Mouse (Mus musculus) mouse embryonic stem cell (cell line): ENCODE measurements around the gene Vwc2.

ENCODE experiments used
- in situ Hi-C, 2 experiments: fragments of 300-500 bp; cut with MboI; formaldehyde crosslinking; loops; 1 replicate in 1 of 2; 3 replicates in 1 of 2; pipeline ENCODE4 v1.14.3; 2019 to 2020; ENCODE audit warnings: low sequenced_read_pairs in 2 of 2, low pct_unique_long_range_greater_than_20kb in 1 of 2, mixed read lengths in 1 of 2; ENCODE audit not compliant: unreplicated experiment in 1 of 2

Gene Vwc2

DNA sequence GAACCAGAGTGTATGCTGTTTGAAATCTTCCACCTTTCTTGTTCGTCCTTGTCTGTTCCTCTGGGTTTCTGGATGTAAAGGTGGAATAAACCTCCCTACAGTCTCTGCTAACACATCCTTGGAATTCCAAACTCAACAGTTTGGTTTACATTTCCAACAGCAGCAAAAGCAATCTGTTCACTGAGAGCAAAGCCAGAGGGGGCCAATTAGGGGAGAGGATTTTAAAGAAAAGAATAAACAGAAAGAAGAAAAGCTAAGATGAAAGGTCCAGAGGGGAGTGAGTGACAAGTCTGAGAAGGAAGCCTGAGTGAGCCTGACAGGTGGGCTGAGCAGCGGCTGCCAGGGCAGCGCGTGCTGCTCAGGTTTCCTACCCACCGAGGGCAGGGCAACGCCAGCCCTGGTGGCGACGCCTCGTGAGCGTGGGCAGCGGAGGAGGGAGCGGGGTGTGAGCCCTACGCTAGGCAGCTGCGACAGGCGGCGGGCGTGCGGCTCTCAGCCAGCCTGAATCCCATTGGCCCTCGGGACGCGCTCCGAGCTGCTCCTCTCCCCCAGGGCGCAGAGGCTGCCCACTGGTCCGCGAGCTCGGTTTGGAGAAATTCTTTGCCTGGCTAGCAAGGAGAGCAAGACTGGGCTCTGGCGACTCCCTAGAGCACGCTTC, at the start of gene Vwc2:
Vwc2 (plus strand) TSS at position 648 of the 658 bp plus-strand sequence.
- in situ Hi-C loops, result no loop called here

DNA sequence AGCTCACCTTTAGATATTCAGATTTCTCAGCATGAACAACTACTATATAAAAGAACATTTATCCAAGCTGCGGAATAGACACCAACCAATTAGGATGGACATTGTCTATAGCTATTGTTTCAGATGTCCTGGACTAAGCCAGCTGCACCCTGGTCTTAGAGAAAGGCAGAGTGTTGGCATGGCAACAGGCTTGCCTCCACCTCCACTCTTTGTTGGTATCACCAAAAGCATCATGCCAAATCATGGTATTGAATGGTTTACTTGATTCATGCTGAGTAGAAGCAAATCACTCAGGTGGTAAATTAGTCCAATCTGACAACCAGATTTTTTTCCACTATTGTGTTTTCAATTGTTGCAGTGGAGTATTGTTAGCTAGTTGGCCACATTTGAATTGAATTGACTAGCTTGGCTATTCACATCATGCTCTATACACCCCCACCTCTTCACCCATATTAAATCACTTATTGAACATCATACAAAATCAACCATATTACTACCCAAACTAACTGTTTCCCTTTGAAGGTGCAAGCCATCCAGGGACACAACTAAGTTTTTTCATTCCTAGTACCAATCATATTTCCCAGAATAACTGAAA, 25.8 kb upstream of the Vwc2 start:
- in situ Hi-C loops, result no loop called here

DNA sequence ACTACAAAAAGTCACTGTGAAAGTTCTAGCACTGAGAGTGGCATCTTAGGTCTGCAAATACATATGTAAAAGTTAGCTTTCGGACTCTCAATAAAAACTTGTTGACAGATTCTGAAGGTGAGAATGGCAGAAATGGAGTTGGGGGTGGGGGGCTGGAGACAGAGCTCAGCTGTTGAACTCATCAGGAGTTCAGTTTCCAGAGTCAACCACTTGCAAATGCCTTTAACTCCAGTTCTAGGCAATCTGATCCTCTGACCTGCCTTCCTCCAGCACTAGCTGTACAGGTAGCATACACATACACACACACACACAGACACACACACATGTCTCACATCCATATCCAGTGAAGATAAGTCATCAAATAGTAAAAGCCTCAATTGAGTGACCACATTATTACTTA, 16.4 kb upstream of the Vwc2 start:
- in situ Hi-C loops, result no loop called here

DNA sequence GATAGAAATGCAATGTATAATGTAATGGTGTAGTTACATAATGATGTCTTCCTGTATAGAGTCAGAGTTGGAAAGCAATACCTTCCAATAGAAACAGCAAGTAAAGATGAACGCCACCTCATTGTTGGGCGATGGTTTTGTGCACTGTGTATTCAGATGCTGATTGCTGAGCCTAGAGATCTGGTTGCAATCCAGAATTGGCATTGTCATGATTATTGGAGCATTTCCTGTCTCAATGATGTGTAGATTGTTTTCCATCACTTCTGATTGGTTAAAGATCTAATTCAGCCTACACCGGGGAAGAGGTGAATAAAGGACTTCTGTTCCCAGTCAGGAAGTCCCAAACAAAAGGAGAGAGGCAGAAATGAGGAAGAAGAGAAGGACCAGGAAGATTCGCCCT, 15.7 kb upstream of the Vwc2 start:
- in situ Hi-C loops, result no loop called here

DNA sequence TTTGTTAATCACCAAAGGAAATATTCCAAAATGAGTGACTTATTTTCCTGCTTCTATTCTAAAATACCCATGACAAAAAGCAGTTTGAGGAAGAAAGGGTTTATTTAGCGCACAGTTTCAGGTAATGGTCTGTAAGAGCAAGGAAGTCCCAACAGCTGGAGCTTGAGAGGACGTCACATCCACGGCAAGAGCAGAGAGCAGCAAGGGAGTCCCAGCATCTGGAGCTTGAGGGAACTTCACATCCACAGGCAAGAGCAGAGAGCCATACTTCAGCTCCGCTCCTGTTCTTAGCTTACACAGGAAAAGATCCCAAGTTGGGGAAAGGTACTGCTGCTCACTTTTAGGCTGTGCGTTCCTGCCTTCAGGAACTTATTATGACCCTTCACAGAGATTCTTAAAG, 15.0 kb upstream of the Vwc2 start:
- in situ Hi-C loops, result no loop called here

DNA sequence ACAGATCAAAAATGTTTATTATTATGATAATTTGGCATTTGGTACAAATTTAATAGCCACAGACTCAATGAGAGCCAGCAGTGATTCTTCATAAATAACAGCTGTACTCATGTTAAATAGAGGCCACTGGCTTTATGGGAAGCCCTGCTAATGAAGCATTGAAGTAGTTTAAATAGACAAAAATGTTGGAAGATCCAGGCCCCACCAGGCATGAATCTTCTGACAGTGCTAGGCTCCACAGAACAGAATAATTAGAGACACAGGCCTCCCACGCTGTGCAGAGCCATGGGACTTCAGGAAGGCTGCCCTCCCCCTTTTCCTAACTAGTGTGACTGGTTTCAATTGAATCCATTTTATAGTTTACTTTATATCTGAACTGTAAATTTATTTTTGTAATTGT, 11.8 kb upstream of the Vwc2 start:
- in situ Hi-C loops, result no loop called here

DNA sequence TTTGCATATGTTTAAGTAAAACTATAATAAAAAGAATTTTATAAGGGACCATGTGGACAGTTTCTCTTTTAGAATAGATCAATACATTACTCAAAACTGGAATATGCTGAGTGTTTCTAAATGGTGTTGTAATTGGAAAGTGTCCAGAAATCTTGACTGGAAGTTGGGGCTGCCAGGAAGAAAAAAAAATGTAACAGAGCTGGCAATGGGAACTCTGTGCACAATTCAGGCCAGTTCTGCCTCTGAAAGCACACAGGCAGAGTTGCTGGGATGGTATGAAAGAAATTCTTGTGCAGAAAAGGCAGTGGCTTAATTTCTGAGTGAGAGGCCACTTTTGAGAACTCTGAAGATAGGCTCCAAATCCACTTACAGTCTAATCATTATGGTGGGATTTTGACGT, 11.4 kb upstream of the Vwc2 start:
- in situ Hi-C loops, result no loop called here

DNA sequence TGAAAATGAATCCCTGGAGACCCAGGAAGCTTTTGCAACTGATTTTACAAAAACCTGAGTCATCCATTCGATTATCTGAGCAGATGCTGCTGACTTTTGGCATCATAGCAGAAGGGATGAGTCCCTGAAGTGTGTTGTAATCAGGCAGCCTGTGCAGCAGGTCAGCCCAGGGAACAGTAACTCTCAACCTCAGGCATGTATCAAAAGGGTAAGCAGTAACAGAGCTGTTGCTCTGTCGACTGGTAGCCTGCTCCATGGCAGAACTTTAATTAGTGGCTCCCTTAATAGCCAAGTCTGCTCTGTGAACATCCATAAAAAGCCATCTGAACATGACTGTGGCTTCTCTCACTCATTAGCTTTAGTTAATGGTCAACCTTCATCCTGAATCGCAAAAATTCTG, 5.1 kb upstream of the Vwc2 start:
- in situ Hi-C loops, result no loop called here

DNA sequence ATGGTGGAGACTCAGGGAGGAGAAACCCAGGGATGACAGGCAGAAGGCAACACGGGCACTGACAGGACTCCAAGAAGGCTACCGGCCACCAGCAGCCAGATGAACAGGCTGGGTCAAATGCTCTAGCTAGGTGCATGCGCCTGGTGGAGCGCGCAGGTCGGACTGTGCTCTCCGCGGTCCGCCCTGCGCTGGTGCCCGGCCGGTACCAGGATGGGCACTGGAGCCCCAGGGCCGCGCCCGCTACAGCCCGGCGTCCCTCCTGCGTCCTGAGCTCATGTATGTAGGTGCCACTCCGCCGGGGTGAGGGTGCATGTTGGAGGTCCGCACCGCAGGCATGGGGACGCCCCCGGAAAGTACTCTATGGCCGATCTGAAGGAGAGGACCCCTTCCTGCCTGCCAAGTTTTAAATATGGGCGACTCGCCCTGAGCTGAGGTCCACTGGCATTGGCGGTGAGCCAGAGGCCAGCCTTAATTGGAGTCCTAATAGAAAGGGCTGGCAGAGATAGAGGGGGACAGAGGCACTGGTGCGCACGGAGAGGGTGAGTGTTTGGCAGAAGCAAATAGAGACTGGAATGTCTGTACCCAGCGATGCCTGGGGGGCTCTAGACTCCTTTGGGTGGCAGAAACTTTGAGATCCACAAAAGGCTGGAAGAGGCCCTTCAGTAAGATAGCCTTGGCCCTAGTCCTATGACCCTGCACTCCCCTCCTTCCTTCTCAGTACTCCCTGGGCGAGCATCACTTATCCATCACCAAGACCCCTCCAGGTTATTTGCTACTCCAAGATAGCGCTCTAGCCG, 409 bp downstream of the Vwc2 start:
- in situ Hi-C loops, result no loop called here

DNA sequence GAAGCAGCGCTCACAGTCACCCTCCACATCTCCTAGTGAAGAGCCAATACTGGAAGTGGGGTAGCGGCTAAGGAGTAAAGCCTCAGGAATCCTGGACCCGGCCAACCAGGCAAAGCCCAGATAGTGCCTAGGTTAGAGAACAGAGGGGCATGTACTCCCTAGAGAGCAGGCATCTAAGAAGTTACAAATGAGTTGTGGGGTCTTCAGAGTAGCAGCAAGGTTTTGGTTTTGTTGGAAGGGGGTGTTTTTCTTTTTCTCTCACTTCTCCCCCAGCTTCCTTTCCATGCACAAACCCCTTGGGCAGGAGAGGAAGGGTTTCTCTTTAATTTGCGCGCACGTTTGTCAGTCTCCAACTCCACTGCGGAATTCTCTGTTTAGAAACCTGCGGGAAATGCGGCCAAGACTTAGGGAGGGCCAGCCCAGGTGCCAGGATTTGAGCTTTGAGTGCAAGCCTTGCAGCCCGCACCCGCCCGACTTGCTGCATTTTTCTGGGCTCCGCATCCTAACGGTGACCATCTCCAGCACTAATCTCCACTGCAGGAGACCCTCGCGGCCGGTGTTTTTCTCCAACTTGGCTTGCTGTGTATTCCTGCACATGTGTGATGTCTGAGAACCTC, 1.1 kb downstream of the Vwc2 start:
- in situ Hi-C loops, result no loop called here

DNA sequence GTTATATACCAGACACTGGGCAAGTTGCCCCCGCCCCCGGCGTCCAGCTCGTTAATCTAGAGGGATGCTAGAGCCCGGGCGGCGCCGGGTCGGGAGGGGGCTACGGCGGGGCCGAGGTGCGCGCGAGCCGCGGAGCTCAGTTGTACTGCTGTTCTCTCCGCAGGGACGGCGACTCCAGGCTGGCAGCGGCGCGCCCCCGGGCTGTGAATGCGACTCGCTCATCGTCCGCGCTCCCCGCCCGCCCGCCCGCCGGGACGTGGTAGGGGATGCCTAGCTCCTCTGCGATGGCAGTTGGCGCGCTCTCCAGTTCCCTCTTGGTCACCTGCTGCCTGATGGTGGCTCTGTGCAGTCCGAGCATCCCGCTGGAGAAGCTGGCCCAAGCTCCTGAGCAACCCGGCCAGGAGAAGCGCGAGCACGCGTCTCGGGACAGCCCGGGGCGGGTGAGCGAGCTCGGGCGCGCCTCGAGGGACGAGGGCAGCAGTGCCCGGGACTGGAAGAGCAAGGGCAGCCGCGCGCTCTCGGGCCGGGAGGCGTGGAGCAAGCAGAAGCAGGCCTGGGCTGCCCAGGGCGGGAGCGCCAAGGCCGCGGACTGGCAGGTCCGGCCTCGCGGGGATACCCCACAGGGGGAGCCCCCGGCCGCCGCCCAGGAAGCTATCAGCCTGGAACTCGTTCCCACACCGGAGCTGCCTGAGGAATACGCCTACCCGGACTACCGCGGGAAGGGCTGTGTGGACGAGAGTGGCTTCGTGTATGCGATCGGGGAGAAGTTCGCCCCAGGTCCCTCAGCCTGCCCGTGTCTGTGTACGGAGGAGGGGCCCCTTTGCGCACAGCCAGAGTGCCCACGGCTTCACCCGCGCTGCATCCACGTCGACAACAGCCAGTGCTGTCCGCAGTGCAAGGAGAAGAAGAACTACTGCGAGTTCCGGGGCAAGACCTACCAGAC, 1.9 kb downstream of the Vwc2 start:
- in situ Hi-C loops, result no loop called here

DNA sequence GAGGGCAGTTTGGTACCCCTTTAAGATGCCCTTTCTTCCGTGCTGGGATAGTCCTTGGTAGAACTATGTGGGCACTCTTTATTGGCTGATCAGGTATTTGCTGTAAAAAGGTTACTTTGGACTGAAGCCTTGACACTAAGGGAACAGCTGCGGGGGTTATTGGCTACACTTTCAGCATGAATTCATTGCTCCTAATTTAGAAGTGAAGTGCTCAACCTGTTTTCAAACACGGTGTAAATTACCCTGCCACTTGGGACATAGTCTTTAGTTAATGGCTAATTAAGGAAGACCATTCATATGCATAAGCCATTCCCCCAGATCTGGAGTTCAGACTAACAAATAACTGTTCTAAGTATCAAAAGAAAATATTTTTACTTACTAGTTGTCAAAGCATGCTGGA, 2.7 kb downstream of the Vwc2 start:
- in situ Hi-C loops, result no loop called here

DNA sequence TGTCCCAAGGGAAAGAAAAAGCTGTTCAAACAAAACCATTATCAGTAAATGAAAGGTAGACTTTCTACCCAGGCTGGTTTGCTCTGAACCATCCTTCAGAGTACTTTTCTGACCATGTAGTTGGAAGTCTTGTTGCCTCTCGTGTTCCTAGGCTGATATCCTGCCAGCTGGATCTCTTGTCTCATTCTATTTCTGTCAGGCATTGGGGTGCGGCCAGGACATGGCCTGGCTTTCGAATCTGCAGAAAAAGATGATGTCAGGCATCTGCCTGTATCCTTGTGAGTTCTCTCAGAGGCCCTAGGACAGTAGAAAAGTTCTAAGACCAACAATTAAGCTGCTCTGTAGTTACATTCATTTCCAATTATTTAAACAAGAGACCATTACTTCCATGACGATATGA, 8.8 kb downstream of the Vwc2 start:
- in situ Hi-C loops, result no loop called here

DNA sequence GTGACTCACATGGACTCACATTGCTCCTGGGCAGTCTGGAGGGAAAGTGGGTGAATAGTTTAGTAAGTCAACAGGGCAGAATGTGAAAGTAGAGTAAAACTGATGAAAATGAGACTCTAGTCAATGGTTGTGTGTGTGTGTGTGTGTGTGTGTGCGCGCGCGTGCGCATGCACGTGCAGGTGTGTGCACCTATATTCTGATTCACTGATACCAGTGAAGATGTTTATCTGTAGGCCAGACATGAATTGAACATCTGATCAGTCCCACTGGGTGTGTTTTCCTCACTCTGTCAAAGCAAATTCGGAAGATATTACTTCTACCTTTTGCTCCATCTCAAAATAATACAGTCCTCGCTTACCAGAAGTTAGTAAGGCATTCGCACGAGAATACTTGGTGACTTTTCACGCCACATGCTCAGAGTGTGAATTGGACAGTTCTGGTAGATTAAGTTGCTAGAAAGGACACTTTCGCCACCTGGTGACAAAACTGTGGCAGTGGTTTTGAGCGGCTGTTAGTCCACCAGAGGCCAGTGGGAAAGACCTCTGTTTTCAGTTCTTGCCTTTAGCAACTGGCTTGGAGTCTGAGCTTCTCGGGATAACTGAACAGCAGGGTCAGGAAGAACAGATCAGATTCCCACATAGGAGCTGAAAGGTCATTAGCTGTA, 17.5 kb downstream of the Vwc2 start:
- in situ Hi-C loops, result no loop called here

DNA sequence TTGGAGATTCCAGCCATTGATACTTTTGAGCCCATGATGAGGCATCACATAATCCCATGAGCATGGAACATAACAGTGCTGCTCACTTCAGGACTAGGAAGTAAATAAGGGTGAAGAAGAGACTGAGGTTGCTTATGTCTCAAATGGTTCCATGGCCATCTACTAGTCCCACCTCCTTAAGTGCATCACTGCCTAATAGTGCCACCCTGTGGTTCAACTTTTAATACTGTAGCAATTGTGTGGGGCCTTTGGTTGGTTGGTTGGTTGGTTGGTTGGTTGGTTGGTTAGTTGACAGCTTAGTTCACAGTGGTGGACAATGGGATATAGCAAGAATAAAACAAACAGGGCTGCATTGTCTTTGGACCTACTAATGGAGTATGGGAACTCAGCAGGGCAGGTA, 26.6 kb downstream of the Vwc2 start:
- in situ Hi-C loops, result no loop called here

DNA sequence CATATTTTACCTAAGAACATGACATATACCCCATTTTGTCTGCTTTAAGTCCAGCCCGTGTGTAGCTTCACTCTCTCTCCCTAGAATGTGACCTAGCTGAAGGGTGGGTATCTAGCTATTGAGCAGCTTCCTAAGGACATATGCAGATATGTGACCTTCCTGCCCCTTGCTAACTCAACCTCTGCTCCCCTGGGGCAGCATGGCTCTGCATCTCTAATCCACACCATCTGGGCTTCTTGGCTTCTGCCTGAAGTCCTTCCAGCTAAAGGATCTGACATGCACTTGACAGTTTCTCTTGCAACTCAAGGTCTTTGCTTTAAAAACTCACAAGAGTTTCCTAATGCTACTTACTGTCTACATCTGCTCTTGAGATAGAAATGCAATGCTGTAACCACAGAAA, 38.7 kb downstream of the Vwc2 start:
- in situ Hi-C loops, result no loop called here

DNA sequence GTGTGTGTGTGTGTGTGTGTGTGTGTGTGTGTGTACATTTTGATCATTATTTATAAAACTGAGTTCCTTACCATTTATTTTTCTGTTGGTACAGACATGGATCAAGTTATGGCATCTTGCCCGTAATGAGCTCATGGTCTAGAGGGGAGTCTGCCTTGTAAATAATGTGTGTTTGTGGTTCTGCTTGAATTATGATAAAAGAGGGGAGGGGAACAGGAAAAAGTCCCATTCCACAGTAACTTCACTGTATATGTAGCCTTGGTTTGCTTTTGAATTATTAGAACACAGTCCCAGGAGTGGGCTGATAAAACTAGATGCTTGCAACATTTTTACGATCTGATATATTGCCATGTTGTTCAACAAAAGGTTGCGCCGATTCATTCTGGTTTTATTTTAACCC, 57.4 kb downstream of the Vwc2 start:
- in situ Hi-C loops, result no loop called here

DNA sequence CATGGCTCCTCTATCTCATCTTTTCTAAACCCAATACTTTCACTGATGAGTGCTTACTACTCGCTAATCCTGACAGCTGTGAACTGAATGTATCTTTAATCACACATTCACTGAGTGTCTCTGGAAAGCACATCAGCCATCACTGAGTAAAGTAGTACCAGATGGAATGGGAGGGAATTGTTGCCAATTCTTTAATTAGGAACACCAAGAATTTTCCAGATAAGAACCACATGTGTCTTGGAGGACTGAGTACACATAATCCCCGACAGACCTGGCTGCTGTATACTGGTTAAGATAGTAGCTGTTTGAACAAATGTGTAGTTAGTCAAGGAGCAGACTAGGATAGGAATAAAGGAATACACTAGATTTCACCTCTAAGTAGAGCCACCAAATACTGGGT, 61.2 kb downstream of the Vwc2 start:
- in situ Hi-C loops, result no loop called here
